Mouse (Mus musculus): ENCODE results near the gene Rassf6. TPM values are rescaled to one million over a fixed set of nuclear protein-coding genes. Genes with fewer than 3 reads are reported as not detected.

Rassf6 gene
- polyA plus RNA-seq, 1 experiment from 2014 or later = 0.69 TPM

DNA sequence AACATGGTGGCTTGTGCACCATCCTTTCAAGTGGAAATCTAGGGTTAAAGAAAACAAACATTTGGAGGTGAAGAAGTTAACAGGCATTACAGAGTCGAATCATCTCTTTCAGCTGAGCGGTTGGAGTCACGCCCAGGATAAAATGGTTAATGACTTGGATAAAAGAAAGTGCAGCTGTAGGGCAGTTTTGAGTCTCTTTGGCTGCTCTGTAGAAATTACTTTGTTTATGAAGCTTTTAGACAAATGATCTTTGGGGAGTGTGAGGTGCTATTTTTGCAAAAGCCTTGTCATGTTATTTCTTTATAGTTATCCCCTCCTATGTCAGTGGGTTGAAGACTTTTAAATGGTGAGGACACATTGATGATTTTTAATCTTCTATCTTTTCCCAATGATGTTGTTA, 69.2 kb downstream of the Rassf6 start:
- WGBS = 69% methylated on average over 3 of the region's 3 CpGs
- Histone ChIP-seq H3K9ac (replicated peaks) (no peak overlapping the region), H3K36me3 (no peaks in the 10 kb centered on the region), H3K4me1 (replicated peaks) (no peaks in the 10 kb centered on the region), H3K4me2 (no peak overlapping the region), H3K27ac (no peak overlapping the region), H3K27me3 (no peaks in the 10 kb centered on the region), H3K4me3 (replicated peaks) (no peak overlapping the region), H3K9me3 (no peaks in the 10 kb centered on the region)
- ATAC-seq (ENCODE audit: insufficient number of reproducible peaks, insufficient read depth, low FRiP score, low TSS enrichment, low read depth) = no peak

DNA sequence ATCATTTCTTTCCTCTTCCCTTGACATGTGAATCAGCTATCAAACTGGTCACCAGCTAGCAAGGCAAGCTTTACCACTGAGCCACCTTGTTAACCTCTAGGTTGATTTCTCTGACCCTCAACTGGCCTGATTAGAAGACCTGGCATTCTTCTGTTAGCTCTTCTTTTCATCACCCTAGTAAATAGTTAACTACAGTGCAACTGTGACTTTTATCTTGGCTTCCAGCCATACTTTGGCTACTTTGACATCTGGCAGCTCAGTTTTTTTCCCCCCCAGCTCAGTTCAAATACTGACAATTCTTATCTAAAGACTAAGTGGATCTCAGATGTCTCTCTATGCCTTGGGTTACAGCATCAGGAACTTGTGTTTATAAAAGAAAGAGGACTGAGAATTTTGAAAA, 72.1 kb downstream of the Rassf6 start:
- Histone ChIP-seq H3K4me3 (replicated peaks) (no peak overlapping the region), H3K27me3 (no peaks in the 10 kb centered on the region), H3K4me2 (no peak overlapping the region), H3K4me1 (replicated peaks) (no peaks in the 10 kb centered on the region), H3K36me3 (no peaks in the 10 kb centered on the region), H3K27ac (no peak overlapping the region), H3K9me3 (no peaks in the 10 kb centered on the region), H3K9ac (replicated peaks) (no peak overlapping the region)
- no peak for ATAC-seq (ENCODE audit: insufficient number of reproducible peaks, insufficient read depth, low FRiP score, low TSS enrichment, low read depth)

GRCm38 (mm10) chr5:90567788-90568187, 72.7 kb downstream of the Rassf6 start:
- Histone ChIP-seq H3K4me3 (replicated peaks) (no peak overlapping the region), H3K9ac (replicated peaks) (no peak overlapping the region), H3K27me3 (no peaks in the 10 kb centered on the region), H3K36me3 (no peaks in the 10 kb centered on the region), H3K4me1 (replicated peaks) (no peaks in the 10 kb centered on the region), H3K27ac (no peak overlapping the region), H3K9me3 (no peaks in the 10 kb centered on the region), H3K4me2 (no peak overlapping the region)
- 80% methylated on average over 5 of the region's 5 CpGs for WGBS
- ATAC-seq (ENCODE audit: insufficient number of reproducible peaks, insufficient read depth, low FRiP score, low TSS enrichment, low read depth) = no peak

DNA sequence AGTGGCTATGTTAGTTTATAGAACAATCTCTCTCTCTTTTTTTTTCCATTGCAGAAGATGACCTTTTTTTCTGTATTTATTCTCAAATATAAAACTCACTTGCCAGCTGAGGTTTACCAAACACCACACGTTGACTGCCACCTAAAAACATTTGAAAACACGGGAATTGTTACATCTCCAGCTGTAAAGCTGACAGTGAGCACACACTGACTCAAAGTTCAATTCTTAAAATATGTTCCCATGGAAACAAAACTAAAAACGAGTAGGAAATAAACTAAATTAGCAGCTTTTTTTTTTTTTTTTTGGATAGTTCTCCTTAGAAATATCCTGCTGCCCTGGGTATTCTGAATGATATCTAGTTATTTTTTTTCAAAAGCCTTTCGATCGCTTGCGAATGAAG, 75.3 kb downstream of the Rassf6 start:
- ATAC-seq (ENCODE audit: insufficient number of reproducible peaks, insufficient read depth, low FRiP score, low TSS enrichment, low read depth) = no peak
- Histone ChIP-seq H3K9me3 (no peaks in the 10 kb centered on the region), H3K9ac (replicated peaks) (no peak overlapping the region), H3K4me3 (replicated peaks) (no peak overlapping the region), H3K4me1 (replicated peaks) (no peaks in the 10 kb centered on the region), H3K27me3 (no peaks in the 10 kb centered on the region), H3K4me2 (no peak overlapping the region), H3K27ac (no peak overlapping the region), H3K36me3 (no peaks in the 10 kb centered on the region)
- WGBS = 82% methylated on average over 6 of the region's 6 CpGs

- H3K4me2 ChIP-seq = no peak overlapping the region
- H3K27me3 ChIP-seq = no peaks in the 10 kb centered on the region
- 90% methylated on average over 4 of the region's 4 CpGs for WGBS
- H3K36me3 ChIP-seq = no peaks in the 10 kb centered on the region
- no peak overlapping the region for H3K9ac ChIP-seq (replicated peaks)
- no peaks in the 10 kb centered on the region for H3K4me1 ChIP-seq (replicated peaks)
- ATAC-seq (ENCODE audit: insufficient number of reproducible peaks, insufficient read depth, low FRiP score, low TSS enrichment, low read depth) = no peak
- no peaks in the 10 kb centered on the region for H3K9me3 ChIP-seq
- H3K27ac ChIP-seq = no peak overlapping the region
- H3K4me3 ChIP-seq (replicated peaks) = no peak overlapping the region
Observed at GRCm38 (mm10) chr5:90564161-90564560, 76.3 kb downstream of the Rassf6 start.

DNA sequence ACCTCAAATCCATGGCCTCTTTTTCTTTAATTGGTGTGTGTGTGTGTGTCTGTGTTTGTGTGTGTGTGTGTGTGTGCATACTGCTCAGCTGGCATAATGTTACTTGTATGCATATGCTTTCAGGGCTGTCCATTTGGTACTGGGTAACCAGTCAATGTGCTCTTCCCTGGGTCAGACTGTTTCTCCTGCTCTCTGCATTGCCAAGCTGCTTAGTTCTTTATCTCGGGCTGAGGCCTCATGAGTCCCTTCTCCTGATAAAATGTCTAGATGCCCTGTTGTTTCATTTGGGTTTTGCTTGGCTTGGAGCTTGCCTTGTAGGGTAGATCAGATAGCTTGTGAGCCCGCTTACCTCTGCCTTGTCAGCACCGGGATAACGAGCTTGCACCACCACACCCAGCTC, 77.6 kb downstream of the Rassf6 start:
- H3K9me3 ChIP-seq = no peaks in the 10 kb centered on the region
- H3K4me1 ChIP-seq (replicated peaks) = no peaks in the 10 kb centered on the region
- H3K9ac ChIP-seq (replicated peaks) = no peak overlapping the region
- H3K27ac ChIP-seq = no peak overlapping the region
- H3K4me3 ChIP-seq (replicated peaks) = no peak overlapping the region
- ATAC-seq (ENCODE audit: insufficient number of reproducible peaks, insufficient read depth, low FRiP score, low TSS enrichment, low read depth) = no peak
- H3K27me3 ChIP-seq = no peaks in the 10 kb centered on the region
- H3K36me3 ChIP-seq = no peaks in the 10 kb centered on the region
- 87% methylated on average over 4 of the region's 4 CpGs for whole genome bisulfite sequencing
- no peak overlapping the region for H3K4me2 ChIP-seq

DNA sequence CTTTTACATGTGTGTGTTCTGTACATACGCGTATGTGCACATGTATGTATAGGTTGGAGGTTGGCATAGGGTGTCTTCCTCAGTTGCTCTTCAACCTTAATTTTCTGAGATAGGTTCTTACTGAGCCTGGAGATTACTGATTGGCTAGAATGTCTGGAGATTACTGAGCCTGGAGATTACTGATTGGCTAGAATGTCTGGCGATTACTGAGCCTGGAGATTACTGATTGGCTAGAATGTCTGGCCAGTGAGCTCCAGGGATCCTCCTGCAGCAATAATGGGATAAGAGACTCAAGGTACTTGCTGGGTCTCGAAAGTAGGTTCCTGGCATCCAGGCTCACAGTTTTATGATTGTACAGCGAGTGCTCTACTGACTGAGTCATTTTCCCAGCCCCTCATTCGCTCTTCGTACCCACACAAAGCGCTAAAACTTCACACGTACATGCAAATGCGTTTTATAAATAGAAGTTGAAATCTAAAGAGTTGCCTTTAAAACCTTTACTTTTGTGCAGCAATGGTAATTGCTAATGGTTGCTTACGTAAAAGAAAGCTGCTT, 78.7 kb downstream of the Rassf6 start:
- Histone ChIP-seq H3K4me1 (replicated peaks) (no peaks in the 10 kb centered on the region), H3K4me2 (no peak overlapping the region), H3K9ac (replicated peaks) (no peak overlapping the region), H3K27me3 (no peaks in the 10 kb centered on the region), H3K4me3 (replicated peaks) (no peak overlapping the region), H3K27ac (no peak overlapping the region), H3K36me3 (no peaks in the 10 kb centered on the region), H3K9me3 (no peaks in the 10 kb centered on the region)
- WGBS = 89% methylated on average over 11 of the region's 11 CpGs
- no peak for ATAC-seq (ENCODE audit: insufficient number of reproducible peaks, insufficient read depth, low FRiP score, low TSS enrichment, low read depth)

DNA sequence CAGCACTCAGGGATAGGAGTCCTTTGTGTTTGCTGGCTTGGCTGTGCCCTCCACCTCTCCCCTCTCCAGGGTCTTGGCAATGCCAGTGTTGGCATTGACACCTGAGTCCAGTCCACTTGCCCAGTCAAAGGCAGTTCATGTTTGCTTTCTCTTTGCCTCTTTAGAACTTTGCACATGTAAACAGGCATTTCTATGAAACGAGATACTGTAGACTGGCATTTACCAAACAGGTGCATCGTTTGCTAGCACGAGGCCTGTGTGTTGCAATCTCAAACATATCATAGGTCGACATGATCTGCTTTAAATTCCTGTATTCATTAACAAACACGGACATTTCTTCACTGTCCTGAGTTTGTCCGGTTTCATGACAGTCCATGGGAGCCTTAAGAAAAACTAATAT, 79.7 kb downstream of the Rassf6 start, which contains the start of gene 5830473C10Rik:
TSS of gene 5830473C10Rik (plus strand) at position 365 of the 400 bp plus-strand sequence.
- no peak for ATAC-seq (ENCODE audit: insufficient number of reproducible peaks, insufficient read depth, low FRiP score, low TSS enrichment, low read depth)
- 88% methylated on average over 6 of the region's 6 CpGs for WGBS

DNA sequence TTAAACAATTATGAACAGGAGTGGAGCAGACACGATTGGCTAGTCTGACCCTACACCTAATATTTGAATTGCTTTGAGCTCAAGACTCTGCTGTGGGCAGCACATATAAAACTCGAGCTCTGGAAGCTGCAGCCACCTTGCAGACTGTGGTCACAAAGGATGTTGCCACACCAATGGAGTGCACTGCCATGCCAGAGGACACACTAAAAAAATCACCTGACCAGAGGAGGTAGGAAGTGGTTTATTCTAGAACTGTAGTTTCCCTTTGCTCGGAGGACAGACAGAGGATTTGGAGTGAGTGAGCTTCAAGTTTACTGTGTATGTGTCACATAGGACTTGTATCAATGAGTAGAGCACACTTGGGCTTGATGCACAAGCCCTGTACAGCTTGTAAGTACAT, 84.4 kb downstream of the Rassf6 start:
- Histone ChIP-seq H3K9me3 (no peaks in the 10 kb centered on the region), H3K27ac (no peak overlapping the region), H3K9ac (replicated peaks) (no peak overlapping the region), H3K27me3 (no peaks in the 10 kb centered on the region), H3K4me3 (replicated peaks) (no peak overlapping the region), H3K4me2 (no peak overlapping the region), H3K36me3 (no peaks in the 10 kb centered on the region), H3K4me1 (replicated peaks) (no peaks in the 10 kb centered on the region)
- WGBS = 78% methylated on average over 3 of the region's 3 CpGs
- no peak for ATAC-seq (ENCODE audit: insufficient number of reproducible peaks, insufficient read depth, low FRiP score, low TSS enrichment, low read depth)

More for the DNA sequence above, 79.7 kb downstream of the Rassf6 start, which contains the start of gene 5830473C10Rik:
- Histone ChIP-seq H3K9me3 (no peaks in the 10 kb centered on the region), H3K27ac (no peak within 1 kb of the TSS), H3K4me2 (no peak within 1 kb of the TSS), H3K4me1 (replicated peaks) (no peaks in the 10 kb centered on the region), H3K4me3 (replicated peaks) (no peak within 1 kb of the TSS), H3K36me3 (no peaks in the 10 kb centered on the region), H3K27me3 (no peaks in the 10 kb centered on the region), H3K9ac (replicated peaks) (no peak within 1 kb of the TSS)

Other genes with a start within 250 kb of the Rassf6 start
- gene Alb, start 179.8 kb downstream of the Rassf6 start, polyA plus RNA-seq (2016; fragmentation: Nextera tagmentation; extraction: Ambion mirVana) = 0.59 and 0.93 TPM in 2 replicates
- gene Afp, start 149.9 kb downstream of the Rassf6 start, polyA plus RNA-seq (2016; fragmentation: Nextera tagmentation; extraction: Ambion mirVana) = 2.9 and 5.1 TPM in 2 replicates
- gene Afm, start 121.7 kb downstream of the Rassf6 start, polyA plus RNA-seq (2016; fragmentation: Nextera tagmentation; extraction: Ambion mirVana) = not detected in 2 replicates
- gene 5830473C10Rik, start 79.5 kb downstream of the Rassf6 start, polyA plus RNA-seq (2016; fragmentation: Nextera tagmentation; extraction: Ambion mirVana) = not detected in 2 replicates
- 0.29 TPM in 1 of 2 replicates, not detected in the other for gene Cxcl5, start 118.7 kb upstream of the Rassf6 start, polyA plus RNA-seq (2016; fragmentation: Nextera tagmentation; extraction: Ambion mirVana)
- 12.1 and 12.8 TPM in 2 replicates for gene Ppbp, start 127.9 kb upstream of the Rassf6 start, polyA plus RNA-seq (2016; fragmentation: Nextera tagmentation; extraction: Ambion mirVana)
- gene Pf4, start 131.8 kb upstream of the Rassf6 start, polyA plus RNA-seq (2016; fragmentation: Nextera tagmentation; extraction: Ambion mirVana) = 54.2 and 54.9 TPM in 2 replicates
- 0.06 TPM in 1 of 2 replicates, not detected in the other for gene Cxcl3, start 145.4 kb upstream of the Rassf6 start, polyA plus RNA-seq (2016; fragmentation: Nextera tagmentation; extraction: Ambion mirVana)
- not detected in 2 replicates for gene Cxcl15, start 153.9 kb upstream of the Rassf6 start, polyA plus RNA-seq (2016; fragmentation: Nextera tagmentation; extraction: Ambion mirVana)